Mouse (Mus musculus): Measurements from ENCODE around the gene Cald1. TPM values are rescaled to one million over a fixed set of nuclear protein-coding genes. Genes with fewer than 3 reads are reported as not detected.

The Cald1 gene
- total RNA-seq, 2 experiments from 2014 or later, result 118 to 131 TPM

DNA sequence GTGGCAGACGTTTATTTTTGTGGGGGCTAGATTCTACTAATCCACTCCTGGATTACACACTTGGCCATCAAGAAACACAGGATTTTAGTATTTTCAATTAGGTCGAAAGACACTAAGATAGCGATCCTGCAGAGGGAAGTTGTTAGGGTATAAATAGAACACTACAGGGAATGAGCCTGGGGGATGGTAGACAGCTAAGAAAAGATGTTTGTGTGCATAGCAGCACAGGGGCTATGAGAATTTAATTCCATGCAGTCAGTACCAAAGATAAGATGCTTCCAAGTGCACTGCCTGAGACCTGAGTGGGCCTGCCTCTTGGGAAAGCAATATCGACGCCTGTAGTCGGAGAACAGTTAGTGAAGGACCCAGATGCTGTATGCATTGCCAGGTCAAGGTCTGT, 172.2 kb downstream of the Cald1 start:
- no peak for DNase-seq

DNA sequence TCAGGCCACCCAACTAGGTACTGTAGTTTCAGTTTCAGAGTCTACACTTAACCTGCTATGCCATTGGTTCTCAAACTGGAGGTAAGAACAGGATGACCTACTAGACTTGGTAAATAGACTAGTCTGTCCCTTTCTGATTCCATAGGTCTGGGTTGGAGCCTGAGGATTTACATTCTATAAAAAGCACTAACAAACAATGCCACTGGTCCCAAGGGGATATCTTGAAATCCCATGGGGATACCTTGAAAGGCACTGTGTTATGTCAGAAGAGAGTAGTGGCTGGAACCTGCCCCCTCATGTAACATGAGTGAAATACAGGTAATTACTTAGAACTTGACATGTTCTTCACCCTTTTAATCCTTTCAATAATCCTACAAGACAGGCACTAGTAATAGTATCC, 178.1 kb downstream of the Cald1 start:
- no peak for DNase-seq

DNA sequence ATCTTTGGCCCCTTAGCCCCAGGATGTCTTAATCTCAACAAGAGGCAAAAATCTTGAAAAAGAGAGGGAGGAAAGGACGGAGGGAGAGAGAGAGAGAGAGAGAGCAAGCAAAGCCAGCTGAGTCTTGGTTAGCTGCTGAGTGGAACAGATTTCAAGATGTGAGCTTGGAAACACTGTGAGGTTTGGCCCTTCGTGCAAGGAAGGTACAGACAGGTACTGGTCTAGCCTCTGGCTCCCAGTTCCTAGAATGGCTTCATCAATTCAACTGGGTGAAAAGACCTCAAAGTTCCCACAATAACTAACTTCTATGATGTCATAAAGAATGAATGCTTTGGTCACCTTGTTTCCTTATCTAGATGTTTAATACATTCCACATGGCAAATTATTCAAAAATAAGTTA, 178.8 kb downstream of the Cald1 start:
- DNase-seq, result no peak

DNA sequence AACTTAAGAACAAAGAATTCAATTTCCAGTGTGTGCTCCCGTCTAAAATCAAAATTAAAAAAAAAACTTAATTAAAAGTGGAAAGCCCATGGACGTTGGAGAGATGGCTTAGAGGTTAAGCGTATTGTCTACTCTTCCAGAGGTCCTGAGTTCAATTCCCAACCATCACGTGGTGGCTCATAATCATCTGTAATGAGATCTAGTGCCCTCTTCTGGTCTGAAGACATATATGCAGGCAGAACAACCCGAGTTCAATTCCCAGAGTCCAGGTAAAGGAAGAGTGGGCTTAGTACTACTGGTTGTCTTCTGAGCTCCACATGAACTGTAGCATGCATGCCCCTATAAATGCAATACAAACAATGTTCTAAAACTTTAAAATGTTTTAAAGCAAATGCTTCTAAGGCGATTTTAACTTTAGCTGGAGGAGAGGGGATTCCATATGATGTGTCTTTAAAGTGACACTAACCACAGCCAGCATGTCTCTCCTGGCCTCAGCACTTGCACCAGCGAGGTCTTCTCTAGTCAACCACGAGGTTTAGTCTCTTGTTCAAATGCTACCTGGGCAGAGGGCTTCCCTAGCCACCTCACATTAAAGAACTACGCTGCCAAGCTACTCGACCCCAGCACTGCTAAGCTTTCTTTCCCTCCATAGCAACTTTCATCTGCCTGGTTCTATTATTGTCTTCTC, 179.8 kb downstream of the Cald1 start:
- no peak for DNase-seq

DNA sequence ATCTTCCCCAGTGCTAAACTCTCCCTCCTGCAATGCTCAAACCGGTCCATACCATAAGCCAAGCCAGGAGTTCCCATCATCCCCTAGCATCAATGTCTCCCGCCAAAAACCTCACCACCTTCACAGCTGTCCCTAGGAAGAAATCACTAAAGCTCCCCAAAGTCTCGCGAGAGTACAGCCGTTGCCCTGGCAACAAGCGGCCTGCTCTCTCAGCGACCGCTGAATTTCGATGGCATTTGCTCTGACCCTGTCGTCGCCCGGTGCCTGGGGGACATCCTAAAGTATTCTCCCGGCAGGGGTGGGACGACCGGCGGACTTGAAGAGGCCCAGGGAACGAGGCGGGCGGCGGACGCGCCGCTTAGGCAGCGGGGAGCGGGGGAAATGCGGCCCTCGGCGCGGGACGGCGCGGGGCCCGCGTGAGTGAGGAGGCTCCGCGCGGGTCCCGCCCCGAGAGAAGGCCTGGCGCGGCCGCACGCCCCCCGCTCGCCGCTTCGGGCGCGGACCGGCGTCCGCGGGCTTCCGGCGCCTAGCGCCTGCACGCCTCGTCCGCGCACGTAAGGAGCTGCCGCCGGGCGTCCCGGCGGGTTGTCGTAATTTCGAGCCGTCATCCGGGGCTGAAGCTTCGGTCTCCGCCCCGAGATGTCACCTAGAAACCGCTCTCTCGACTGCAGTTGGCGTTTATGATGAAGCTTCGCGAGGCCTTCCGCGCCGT, 182.1 kb downstream of the Cald1 start, which contains the start of gene Agbl3:
Gene Agbl3 (plus strand): TSS at position 202 of the 712 bp plus-strand sequence.
- DNase-seq, result peak; percentile 99

DNA sequence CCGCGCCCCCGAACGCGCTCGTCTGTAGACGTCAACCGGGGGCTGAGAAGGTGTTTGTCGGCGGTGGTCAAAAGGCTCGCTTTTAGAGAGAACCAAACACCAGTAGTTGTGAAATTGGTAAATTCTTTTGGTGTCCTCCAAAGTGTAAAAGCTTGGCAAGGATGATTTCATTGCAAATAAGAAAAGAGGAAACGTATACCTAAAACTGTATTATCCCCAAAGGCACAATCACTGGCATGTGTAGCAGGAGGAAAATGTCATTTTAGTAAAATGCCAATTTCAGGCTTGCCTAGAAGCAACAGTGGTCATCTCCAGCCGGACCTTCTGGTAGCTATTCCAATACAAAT, 182.6 kb downstream of the Cald1 start:
- no peak for DNase-seq

DNA sequence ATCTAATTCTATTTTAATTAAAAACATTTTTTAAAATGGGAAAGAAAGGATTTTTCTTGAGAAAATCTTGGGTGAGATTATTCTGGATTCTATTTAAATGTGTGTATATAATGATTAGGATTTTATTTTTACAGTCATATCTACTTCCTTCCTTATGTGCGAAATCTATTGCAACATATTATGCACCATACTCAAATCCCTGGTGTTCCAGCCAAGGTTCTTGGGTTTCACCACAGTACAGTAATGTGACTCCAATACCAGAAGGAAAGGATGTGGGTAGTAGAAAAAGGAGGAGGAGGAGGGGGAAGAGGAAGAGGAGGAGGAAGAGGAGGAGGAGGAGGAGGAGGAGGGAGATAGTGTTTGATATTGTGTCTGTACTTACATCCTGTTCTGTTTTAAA, 184.2 kb downstream of the Cald1 start:
- no peak for DNase-seq

DNA sequence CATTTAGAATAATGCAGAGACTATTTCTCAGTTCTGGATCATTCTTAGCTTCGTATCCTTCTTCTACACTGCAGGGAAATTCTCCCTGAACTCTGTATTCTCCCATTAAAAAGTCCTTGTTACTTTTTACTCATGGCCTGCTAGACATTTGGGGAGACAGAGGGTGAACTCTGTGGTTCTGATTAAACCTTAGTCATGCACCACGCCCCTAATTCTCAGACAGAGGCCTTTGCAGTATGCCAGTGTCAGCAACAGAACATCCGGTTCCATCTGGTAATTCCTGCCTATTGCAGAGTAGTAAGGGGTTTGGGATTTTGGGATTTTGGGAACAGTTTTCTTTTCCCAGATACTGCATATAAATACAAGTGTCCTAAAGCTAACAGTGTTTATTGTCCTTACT, 198.6 kb downstream of the Cald1 start:
- no peak for DNase-seq

DNA sequence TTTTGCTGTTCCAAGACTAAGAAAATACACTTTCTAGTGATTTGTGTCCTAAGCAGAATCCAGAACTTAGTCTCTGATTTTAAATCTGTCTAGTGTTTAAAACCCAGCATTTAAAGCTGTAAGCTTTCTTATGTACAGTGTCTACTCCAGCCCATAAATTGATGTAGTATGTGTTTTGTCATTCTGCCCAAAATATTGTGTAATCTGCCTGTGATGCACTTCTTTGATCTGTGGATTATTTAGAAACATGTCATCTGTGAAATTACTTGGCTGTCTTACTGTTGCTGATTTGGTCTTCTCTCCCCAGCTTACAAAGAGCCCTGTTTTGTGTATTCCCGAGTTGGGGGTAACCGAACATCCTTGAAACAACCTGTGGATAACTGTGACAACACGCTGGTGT, 199.6 kb downstream of the Cald1 start:
- DNase-seq, result no peak

DNA sequence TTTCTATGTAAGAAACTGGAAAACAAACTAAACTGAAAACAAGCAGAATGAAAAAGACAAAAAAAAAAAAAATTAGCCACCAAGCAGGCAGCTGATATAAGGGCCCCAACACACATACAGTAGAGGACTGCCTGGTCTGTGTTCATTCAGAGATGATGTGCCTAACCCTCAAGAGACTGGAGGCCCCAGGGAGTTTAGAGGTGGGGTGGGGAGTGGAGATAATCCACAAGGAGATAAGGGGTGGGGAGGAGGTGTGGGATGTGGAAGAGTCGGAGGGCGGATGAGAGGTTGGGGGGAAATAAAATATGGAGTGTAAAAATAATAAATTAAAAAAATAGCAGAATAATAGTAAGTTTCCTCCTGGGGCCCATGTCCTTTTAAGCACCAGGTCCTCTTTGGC, 207.3 kb downstream of the Cald1 start:
- DNase-seq, result no peak

DNA sequence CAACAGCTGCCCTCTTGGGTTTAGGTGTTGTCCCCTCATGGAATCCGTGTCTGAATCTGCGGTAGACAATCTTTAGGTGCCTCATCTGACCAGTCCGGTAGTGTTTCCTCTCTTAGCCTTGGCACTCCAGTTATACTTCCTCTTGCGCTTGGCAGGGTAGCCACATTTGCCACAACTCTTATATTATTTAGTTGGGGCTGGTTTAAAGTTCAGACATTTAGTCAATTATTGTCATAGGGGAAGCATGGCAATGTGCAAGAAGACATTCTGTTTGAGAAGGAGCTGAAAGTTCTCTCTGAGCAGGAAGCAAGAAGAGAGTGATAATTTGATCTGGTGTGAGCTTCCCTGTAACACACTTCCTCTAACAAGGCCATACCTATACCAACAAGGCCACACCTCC, 212.4 kb downstream of the Cald1 start:
- DNase-seq, result no peak

DNA sequence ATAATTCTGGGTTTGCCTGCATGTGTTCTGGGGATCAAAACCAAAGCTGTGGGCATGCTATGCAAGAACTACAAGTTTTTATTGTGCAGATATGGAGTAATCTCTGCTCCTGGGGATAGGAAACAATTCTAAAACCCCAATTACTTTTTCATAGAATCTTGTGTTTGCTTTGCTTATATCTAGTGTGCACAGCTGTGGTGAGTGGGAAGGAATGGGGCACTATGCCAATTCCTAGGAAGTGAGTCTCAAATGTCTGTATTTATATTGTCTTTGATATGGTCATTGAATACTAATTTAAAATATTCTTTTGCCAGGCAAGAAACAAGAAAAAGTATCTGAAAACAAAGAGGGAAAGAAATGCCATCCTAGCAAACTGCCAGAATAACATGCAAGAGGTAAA, 226.1 kb downstream of the Cald1 start:
- no peak for DNase-seq

Other genes starting within 250 kb of the Cald1 start
- gene Akr1b8, start 244.4 kb upstream of the Cald1 start, total RNA-seq (2021), result 1 to 10 TPM; 7.0 to 8.0 TPM
- 10 to 100 TPM; 57.8 to 61.1 TPM for gene Akr1b10, start 214.3 kb upstream of the Cald1 start, total RNA-seq (2021)
- not detected for gene Akr1b7, start 186.2 kb upstream of the Cald1 start, total RNA-seq (2021)
- 10 to 100 TPM; 45.1 to 88.0 TPM for gene Bpgm, start 122.3 kb upstream of the Cald1 start, total RNA-seq (2021)
- 1 to 10 TPM; 6.9 to 7.5 TPM for gene Agbl3, start 181.9 kb downstream of the Cald1 start, total RNA-seq (2021)